Mouse (Mus musculus) common myeloid progenitor, adult 5-6 weeks (primary cell): Measurements from ENCODE around the gene Rnf215. TPM values are rescaled to one million over a fixed set of nuclear protein-coding genes. Genes with fewer than 3 reads are reported as not detected.
"Not testable (repeated sequence)": the region's sequence is repeated elsewhere in the genome, so short reads cannot be mapped to it uniquely, and the experiment has no call there.

Experiments used
- ATAC-seq: replicated peaks from 2 replicates; pipeline ENCODE4 v1.8.0; 2016; ENCODE audit warnings: low read depth, mild to moderate bottlenecking, moderate TSS enrichment, inconsistent platforms; ENCODE audit not compliant: poor library complexity, severe bottlenecking
- total RNA-seq: library from RNA; stranded (forward); fragments of 200-1000, 187-1606 nt; gene quantifications from 2 replicates; pipeline ENCODE4 v1.2.3, GENCODE M21; 2017

Gene Rnf215
- total RNA-seq = 8.7 and 11.5 TPM in 2 replicates

DNA sequence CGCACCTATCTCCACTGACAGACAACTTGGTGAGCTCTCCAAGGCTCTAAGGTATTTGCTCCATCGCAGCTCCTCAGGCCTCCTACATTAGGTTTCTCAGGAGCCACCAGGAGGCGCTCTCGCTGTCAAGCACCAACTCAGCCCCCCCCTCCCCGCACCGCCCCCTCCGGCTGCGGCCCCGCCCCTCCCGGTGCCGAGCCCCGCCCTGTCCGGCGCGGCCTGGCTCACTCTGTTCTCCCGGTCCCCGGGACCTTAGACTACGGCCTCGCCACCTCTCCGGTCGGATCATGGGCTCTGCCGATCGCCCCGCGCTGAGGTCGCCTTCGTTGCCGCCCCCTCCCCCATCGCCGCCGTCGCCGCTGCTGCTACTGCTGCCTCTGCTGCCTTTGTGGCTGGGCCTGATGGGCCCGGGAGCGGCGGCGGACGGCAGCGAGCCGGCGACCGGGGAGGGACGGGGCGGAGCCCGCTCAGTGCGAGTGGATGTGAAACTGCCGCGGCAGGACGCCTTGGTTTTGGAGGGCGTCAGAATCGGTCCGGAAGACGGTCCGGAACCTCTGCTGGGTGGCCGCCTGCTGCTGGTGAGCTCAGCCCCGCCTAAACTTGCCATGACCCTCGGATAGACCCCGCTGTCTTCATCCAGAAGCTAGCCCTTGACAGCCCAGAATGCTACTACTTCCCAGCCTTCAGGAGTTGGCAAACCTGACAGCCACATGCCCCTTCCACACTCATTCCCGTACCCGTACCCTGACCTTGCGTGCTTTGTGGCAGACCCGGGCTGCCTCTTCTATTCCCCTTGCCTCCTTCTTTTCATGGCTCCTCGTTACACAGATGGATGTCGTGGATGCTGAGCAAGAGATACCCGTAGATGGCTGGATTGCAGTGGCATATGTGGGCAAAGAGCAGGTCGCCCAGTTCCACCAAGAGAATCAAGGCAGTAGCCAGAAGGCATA is at the start of gene Rnf215:
Gene Rnf215 (plus strand): TSS at position 217 of the 950 bp plus-strand sequence.
- ATAC-seq = peak; percentile 79

DNA sequence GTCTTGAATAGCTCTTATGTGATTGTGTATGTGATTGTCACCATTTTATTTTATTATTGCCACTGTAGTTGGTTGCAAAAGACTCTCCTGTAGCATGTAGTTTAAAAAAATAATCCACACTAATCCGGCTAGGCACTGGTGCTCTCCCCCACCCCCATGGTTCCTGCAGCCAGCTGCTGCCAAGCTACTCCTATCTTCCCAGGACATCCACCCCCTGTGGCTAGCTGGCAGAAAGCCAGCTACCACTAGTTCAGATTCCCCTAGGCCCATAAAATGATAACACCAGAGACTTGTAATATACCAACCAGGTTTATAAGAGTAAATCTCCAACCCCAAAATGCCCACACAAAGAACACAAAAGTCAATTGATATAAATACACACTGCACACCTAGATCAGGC is 48.8 kb upstream of the Rnf215 start:
- ATAC-seq = peak; percentile 69

DNA sequence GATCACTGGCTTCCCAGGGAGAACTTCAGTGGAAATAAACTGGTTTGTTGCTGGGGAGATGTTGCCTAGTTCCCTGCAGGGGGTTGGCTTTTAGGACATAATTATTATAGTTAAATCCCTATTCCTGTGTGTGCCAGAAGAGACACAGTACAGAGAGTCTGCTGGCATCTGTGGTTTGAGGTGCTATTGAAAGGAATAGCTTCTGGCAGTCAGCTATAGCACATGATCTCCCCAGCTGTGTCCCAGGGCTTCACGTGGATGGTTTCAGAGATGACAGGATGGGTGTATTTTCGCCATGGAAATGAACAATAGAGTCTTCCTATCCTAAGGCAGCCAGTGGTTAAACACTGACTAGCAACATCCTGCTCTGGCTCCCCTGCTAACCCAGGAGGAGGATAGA is 47.7 kb upstream of the Rnf215 start:
- no peak for ATAC-seq

GRCm38 (mm10) chr11:4093459-4094377 is 41.3 kb upstream of the Rnf215 start:
- ATAC-seq = no peak

- peak; percentile 37; the same call in 1 of the 2 replicates for ATAC-seq
Measured at GRCm38 (mm10) chr11:4094378-4095170, 40.4 kb upstream of the Rnf215 start.

DNA sequence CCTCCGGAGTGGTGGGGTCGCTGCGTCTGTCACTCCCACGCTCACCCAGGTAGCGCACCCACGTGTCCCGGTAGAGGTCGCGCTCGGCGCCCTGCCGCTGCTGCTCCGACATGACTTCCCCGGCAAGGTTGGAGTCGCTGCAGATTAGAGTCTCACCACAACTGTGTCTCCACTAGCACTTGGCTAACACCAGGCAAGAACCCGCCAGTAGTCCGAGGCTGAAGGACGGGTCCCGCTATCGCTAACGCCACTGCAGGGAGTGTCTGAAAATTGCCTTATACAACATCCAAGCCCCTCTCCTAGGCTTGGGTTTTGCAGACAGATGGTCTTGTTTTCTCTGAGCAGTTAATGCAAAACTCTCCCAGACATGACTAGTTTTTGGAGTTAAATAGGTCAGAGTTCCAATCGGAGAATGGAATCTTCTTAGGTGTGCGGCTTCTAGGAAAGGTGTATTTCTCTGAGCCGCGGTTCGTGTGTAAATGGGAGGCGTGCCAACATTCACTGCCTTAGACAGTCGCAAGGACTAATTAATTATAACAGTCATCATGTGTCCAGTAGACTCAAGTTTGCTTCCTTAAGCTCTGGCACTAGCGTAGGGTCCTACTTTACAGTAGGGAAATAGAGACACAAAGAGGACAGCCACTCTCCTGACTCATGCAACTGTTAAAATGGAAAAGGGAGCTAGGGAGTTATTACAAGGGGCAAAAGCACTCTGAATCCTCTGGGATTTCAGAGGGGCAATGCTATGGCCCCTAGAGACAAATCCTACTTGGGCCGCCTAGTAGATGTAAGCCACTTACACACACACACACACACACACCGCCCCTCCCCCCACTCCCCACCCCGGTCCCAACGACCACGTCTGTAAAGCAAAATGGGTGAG is 39.6 kb upstream of the Rnf215 start, which contains the start of gene Mtfp1:
Gene Mtfp1 (minus strand): TSS at position 275 of the 883 bp plus-strand sequence.
- ATAC-seq = peak; percentile 37

- peak; percentile 85 for ATAC-seq
Measured at GRCm38 (mm10) chr11:4096054-4096984, 38.7 kb upstream of the Rnf215 start.

DNA sequence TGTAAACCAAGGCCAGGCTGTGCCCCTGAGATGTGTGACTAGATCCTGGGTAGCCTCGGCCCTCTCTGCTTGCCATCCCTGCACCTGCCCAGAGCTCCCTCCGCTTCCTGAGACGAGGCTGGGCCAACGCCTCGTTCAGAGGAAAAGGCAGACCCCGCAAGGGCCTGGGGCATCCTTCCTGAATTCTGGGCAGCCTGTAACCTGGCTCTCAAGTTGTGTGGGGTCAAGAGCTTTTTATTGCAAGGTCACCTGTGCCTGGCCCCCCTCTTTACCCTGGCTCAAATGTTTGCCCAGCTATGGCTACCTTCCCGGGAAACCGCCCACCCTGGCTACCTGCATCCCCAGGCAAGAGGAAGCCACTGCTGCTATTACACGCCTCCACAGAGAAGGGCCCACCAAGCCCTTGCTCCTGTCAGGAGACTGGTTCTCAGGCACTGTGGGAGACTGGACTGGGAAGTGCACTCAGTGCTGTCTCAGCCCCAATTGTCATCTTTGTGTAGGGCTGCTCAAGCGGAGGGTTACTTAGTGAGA is 37.8 kb upstream of the Rnf215 start:
- ATAC-seq = no peak

DNA sequence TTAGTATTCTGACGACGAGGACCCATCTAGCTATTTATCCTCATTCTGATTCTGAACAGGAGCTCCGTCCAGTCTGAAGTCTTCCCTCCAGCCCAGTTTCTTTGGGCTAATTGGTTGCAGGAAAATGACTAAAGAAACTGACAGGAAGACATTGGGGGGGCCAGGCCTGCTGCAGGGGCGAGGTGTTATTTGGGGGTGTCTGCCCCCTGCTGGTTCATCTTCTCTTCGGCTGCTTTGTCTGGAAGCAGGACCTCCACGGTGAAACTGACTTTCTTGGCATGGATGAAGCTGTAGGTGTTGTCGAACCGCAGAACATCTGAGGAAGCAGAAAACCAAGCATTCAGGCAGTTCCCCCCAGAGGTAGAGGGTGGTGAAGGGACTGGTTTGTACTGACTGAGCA is 36.9 kb upstream of the Rnf215 start:
- no peak for ATAC-seq

GRCm38 (mm10) chr11:4098816-4099215 is 36.2 kb upstream of the Rnf215 start:
- no peak for ATAC-seq

DNA sequence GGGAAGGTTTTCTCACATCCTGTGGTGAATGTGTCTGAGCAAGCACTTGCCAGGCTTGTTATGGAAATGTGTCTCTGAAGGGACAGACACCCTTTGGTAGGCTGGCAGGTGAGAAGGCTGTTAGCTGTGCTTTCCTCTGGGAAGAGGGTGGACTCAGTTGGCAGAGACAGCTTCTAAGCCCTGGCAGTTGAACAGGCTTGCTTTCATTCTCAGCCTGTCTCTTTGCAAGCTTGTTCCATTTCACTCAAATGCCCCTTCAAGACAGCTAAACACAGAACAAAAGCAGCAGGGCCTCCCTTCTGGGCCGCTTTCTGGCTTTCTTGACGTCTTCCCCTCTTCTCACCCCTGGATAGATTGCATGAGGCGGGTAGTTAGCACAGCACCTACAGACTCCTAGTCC is 35.6 kb upstream of the Rnf215 start:
- ATAC-seq = no peak

- 0 out of 2 replicates have a peak, but pooled peaks have one; percentile 34 for ATAC-seq
Measured at GRCm38 (mm10) chr11:4101851-4102250, 33.2 kb upstream of the Rnf215 start.

DNA sequence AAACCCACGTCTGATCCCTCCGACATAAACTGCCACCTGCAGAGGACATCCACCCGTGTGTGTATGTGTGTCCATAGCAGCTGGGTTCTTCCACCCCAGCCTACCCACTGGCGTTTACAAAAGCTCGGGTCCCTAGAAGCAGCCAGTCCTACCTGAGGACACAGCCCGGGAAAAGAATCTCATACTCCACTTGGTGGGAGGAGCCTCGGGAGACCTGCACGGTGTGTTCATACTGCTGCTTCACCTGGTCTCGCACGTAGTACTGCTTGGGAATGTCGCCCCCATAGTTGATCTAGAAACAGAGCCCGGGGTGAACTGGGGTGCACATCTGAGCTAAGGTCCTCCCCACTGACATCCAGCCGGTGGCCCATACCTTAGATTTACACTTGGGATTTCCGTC is 31.5 kb upstream of the Rnf215 start:
- no peak for ATAC-seq

- no peak for ATAC-seq
Measured at GRCm38 (mm10) chr11:4104989-4105388, 30.0 kb upstream of the Rnf215 start.

- ATAC-seq = no peak
Measured at GRCm38 (mm10) chr11:4105444-4105843, 29.6 kb upstream of the Rnf215 start.

GRCm38 (mm10) chr11:4107901-4108300 is 27.1 kb upstream of the Rnf215 start:
- not testable (repeated sequence) for ATAC-seq

DNA sequence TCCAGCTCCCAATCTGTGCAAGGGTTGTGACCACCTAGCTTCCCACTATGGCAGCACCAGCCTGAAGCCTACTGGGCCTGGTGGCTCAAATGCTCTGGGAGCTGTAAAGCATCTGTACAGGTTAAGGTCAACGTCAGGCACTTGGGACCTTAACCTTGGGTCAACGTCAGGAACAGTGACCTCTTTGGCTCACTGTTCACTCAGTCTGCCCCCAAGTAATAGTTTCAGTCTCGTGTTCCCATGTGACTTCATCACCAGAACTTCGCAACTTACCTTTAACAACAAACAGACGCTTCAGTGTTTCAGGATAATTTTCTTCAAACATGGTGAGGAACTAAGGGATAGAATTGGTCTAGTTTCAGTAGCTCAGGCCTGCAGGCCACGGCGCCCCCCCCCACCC is 26.3 kb upstream of the Rnf215 start:
- no peak for ATAC-seq

- no peak for ATAC-seq
Measured at GRCm38 (mm10) chr11:4112033-4112432, 23.0 kb upstream of the Rnf215 start.
